Mouse (Mus musculus) intestine, embryonic 14.5 days (tissue): ENCODE measurements around the gene Stx8. TPM values are rescaled to one million over a fixed set of nuclear protein-coding genes. Genes with fewer than 3 reads are reported as not detected.

Experiments used
- ATAC-seq: fragments of 200-750 bp; cut with Nextera tagmentation; replicated peaks from 2 replicates; pipeline ENCODE4 v1.8.0; 2017; ENCODE audit warnings: low read depth, moderate number of reproducible peaks, moderate TSS enrichment, moderate library complexity; ENCODE audit not compliant: low FRiP score, low TSS enrichment
- DNase-seq: peaks from one replicate; pipeline ENCODE4 v3.0.0-alpha.2; 2018; ENCODE audit warnings: low spot score
- H3K27ac ChIP-seq: fragments of 300-500 bp; sonication (generic); 2 replicates; pipeline ENCODE4 v1.5.1; 2014; ENCODE audit warnings: low read depth, mild to moderate bottlenecking, control low read depth
- H3K27me3 ChIP-seq: fragments of 300-500 bp; sonication (generic); replicated peaks from 2 replicates; pipeline ENCODE4 v1.6.1; 2014; ENCODE audit warnings: low read length, control low read depth; ENCODE audit not compliant: control insufficient read depth, insufficient read depth
- H3K36me3 ChIP-seq: fragments of 300-500 bp; sonication (generic); 2 replicates; pipeline ENCODE4 v1.6.1; 2014; ENCODE audit warnings: low read length, control low read depth; ENCODE audit not compliant: control insufficient read depth, insufficient read depth
- H3K4me1 ChIP-seq: fragments of 300-500 bp; sonication (generic); replicated peaks from 2 replicates; pipeline ENCODE4 v1.6.1; 2014; ENCODE audit warnings: low read length, control low read depth, mixed read lengths; ENCODE audit not compliant: control insufficient read depth, insufficient read depth
- H3K4me2 ChIP-seq: fragments of 300-500 bp; sonication (generic); 2 replicates; pipeline ENCODE4 v1.6.1; 2014; ENCODE audit warnings: low read length
- H3K4me3 ChIP-seq: fragments of 300-500 bp; sonication (generic); 2 replicates; pipeline ENCODE4 v1.5.1; 2014; ENCODE audit warnings: low read depth, low read length, control low read depth, mixed read lengths
- H3K9ac ChIP-seq: fragments of 300-500 bp; sonication (generic); 2 replicates; pipeline ENCODE4 v1.6.1; 2014; ENCODE audit warnings: mild to moderate bottlenecking, low read length
- H3K9me3 ChIP-seq: fragments of 300-500 bp; sonication (generic); 2 replicates; pipeline ENCODE4 v1.6.1; 2016; ENCODE audit warnings: low read length, control low read depth; ENCODE audit not compliant: control insufficient read depth
- WGBS: fragments of 180-500 bp; shearing (Covaris S2); extraction: QIAGEN DNeasy Blood & Tissue Kit; methylation state at CpG from one replicate; pipeline ENCODE4 v1.1.7; 2014; 5-methylcytosine and 5-hydroxymethylcytosine counted together
- polyA plus RNA-seq: library from polyadenylated mRNA; unstranded; fragments of >200 nt; fragmentation: Nextera tagmentation; extraction: Ambion mirVana; gene quantifications from 2 replicates; pipeline ENCODE4 v1.2.1, GENCODE M21; 2014

The Stx8 gene
- polyA plus RNA-seq, 1 experiment from 2014 or later, result 51.3 TPM

DNA sequence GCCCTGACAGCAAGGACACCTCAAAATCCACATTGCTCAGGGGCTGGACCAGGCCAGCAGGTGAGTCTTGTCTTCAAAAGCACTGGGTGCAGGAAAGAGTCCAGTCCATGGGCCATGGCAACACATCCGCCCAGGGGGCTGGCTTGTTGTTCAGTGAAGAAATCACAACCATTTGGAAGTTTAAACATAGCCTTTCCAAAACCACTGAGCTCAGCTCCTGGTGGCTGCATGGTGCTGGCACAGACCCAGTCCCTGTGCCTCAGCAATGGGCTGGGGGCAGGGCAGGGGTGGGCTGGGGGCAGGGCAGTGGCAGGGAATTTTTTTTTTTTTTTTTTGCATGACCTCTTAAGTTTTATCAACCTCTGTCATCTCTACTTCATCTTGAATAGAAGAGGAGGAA lies 242.6 kb downstream of the Stx8 start:
- Histone ChIP-seq H3K4me1 (peaks cover 18% of the 10 kb centered on the region), H3K27ac (peak overlapping the region; percentile 66; the same call in 1 of the 2 replicates), H3K4me3 (no peak overlapping the region), H3K9me3 (no peaks in the 10 kb centered on the region), H3K9ac (no peak overlapping the region), H3K36me3 (no peaks in the 10 kb centered on the region), H3K27me3 (no peaks in the 10 kb centered on the region), H3K4me2 (no peak overlapping the region)
- WGBS, result 68% methylated on average over 1 of the region's 1 CpGs
- DNase-seq (no peak), ATAC-seq (no peak)

DNA sequence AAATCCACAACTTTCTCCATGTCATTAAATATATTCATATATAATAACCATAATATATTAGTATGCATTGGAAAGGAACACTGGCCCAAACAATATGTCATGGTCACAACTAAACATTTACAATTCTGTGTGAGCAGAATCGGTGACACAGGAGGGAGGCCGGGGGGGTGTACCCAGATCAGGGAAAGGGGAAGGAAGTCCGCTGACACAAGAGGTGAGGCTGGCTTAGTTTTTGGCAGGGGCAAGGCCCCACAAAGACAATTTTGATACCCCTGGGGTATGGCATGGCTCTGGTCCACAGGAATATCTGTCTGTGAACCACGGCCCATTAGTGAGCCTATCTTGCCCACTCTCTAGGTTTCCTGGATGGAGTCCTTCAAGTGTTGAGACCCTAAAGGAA lies 243.5 kb downstream of the Stx8 start:
- Histone ChIP-seq H3K4me2 (no peak overlapping the region), H3K9me3 (no peaks in the 10 kb centered on the region), H3K36me3 (no peaks in the 10 kb centered on the region), H3K4me3 (no peak overlapping the region), H3K9ac (no peak overlapping the region), H3K27me3 (no peaks in the 10 kb centered on the region), H3K27ac (peak overlapping the region; percentile 70), H3K4me1 (peaks cover 16% of the 10 kb centered on the region)
- DNase-seq, result no peak
- 77% methylated on average over 4 of the region's 4 CpGs for WGBS
- ATAC-seq, result no peak

DNA sequence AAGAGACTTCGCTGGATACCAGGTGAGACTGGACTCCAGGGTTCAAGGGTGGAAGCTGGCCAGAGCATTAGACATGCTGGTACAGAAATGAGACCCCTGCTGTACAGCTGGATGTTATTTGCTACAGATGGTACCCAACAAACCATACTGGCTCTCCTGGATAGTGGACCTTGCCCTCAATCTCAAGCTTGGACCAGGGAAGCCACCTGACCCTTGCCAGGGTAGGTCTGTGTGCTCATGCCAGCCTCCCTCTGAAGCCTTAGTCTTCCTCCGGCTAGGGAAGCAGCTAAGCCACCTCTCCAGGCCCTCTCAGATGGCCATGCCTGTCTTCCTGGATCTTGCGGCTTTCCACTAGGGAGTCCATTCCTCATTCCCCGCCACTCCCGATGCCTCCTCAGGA lies 244.7 kb downstream of the Stx8 start:
- Histone ChIP-seq H3K27ac (0 out of 2 replicates have a peak overlapping the region, but pooled peaks have one; percentile 70), H3K9me3 (no peaks in the 10 kb centered on the region), H3K4me3 (no peak overlapping the region), H3K36me3 (no peaks in the 10 kb centered on the region), H3K9ac (no peak overlapping the region), H3K27me3 (no peaks in the 10 kb centered on the region), H3K4me2 (no peak overlapping the region), H3K4me1 (peaks cover 21% of the 10 kb centered on the region)
- 91% methylated on average over 5 of the region's 5 CpGs for WGBS
- ATAC-seq (no peak), DNase-seq (no peak)

DNA sequence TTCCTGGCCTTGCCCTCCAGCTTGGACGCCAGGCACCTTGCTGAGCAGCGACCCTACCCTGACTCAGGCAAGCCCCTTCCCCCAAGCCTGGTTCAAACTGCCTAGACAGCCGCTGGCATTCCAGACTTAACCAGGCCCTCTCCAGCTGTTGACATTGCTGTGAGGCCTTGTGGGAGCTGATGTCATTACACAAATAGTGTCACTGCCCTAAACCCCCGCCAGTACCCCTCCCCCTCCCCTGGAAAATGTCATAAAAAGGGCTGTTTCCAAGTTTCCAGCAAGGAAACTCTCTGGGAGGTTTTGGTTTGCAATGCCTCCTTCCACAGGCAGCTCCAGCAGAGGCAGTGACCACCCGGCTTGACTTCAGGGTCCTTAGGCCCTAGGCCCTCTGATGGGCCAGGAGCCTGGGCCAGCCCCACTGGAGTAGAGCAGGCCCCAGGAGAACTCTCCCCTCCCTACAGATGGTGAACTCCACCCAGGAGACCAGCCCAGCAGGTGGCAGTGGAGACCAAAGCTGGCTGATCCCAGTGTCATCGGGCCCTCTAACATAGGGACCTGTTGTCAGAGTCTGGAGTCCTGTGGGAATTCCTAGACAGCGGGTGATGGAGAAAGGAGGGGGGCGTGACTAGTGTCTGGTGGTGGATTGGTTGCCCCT lies 246.1 kb downstream of the Stx8 start:
- WGBS, result 25% methylated on average over 8 of the region's 8 CpGs
- Histone ChIP-seq H3K4me1 (peaks cover 29% of the 10 kb centered on the region), H3K9ac (no peak overlapping the region), H3K4me3 (no peak overlapping the region), H3K4me2 (no peak overlapping the region), H3K27me3 (no peaks in the 10 kb centered on the region), H3K36me3 (no peaks in the 10 kb centered on the region), H3K27ac (0 out of 2 replicates have a peak overlapping the region, but pooled peaks have one; percentile 17), H3K9me3 (no peaks in the 10 kb centered on the region)
- ATAC-seq (peak; percentile 65), DNase-seq (peak; percentile 74)

DNA sequence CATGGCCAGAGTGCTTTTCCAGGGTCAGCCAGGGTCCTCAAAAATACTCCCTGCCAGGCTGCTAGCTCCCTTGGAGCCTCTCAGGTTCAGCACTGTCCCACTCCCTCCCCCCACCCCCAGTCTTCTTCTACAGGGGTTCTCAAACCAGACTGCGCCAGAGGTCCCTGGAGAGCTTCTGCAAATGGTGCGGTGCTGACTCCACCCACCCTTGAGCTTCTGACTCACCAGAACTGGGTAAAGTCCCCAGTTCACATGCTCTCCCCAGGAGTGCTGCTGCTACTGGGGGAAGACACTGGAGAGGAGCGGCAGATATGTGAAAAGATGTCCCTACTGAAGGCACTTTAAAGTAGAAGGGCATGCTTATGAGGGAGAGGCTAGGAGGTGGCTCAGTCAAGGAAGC lies 247.9 kb downstream of the Stx8 start:
- H3K9ac ChIP-seq, result no peak overlapping the region
- no peak overlapping the region for H3K27ac ChIP-seq
- no peak overlapping the region for H3K4me2 ChIP-seq
- peaks cover 28% of the 10 kb centered on the region for H3K4me1 ChIP-seq
- H3K36me3 ChIP-seq, result no peaks in the 10 kb centered on the region
- 72% methylated on average over 3 of the region's 3 CpGs for WGBS
- H3K9me3 ChIP-seq, result no peaks in the 10 kb centered on the region
- no peak overlapping the region for H3K4me3 ChIP-seq
- ATAC-seq (no peak), DNase-seq (no peak)
- no peaks in the 10 kb centered on the region for H3K27me3 ChIP-seq

DNA sequence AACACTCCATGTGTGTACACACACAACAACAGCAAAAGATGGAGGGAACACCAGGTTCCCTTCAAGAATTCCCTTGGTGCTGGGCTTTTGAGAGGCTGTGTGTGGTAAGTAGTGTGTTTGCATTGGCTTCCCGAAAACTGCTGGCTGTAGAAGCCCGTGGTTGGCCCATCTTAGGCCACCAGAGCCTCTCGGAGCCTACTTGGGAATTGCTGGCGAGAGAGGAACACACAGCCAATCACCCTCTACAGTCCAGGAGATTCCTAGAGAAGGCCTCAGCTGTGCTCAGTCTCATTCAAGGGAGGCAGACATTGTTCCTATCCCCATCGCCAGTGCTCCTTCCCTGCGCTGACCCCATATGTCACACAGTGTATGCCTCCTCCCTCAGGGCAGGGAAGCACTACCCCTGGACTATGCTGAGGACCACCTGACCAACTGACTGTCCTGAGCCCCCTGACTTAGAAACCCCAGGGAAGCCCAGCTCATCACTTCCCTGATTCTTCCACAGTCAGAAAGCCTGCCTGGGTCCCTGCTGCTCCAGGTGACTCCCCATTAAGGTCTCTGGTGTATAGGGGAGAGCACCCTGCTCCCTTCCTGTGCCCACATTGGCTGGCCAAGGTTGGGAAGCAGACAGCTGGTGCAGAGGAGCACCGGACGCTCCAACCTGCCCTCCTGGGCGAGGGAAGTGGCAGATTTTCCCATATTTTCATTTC lies 248.7 kb downstream of the Stx8 start:
- Histone ChIP-seq H3K9ac (no peak overlapping the region), H3K4me3 (no peak overlapping the region), H3K27ac (no peak overlapping the region), H3K9me3 (no peaks in the 10 kb centered on the region), H3K4me1 (peaks cover 26% of the 10 kb centered on the region), H3K36me3 (no peaks in the 10 kb centered on the region), H3K4me2 (no peak overlapping the region), H3K27me3 (no peaks in the 10 kb centered on the region)
- DNase-seq (no peak), ATAC-seq (no peak)
- WGBS, result 86% methylated on average over 9 of the region's 9 CpGs

DNA sequence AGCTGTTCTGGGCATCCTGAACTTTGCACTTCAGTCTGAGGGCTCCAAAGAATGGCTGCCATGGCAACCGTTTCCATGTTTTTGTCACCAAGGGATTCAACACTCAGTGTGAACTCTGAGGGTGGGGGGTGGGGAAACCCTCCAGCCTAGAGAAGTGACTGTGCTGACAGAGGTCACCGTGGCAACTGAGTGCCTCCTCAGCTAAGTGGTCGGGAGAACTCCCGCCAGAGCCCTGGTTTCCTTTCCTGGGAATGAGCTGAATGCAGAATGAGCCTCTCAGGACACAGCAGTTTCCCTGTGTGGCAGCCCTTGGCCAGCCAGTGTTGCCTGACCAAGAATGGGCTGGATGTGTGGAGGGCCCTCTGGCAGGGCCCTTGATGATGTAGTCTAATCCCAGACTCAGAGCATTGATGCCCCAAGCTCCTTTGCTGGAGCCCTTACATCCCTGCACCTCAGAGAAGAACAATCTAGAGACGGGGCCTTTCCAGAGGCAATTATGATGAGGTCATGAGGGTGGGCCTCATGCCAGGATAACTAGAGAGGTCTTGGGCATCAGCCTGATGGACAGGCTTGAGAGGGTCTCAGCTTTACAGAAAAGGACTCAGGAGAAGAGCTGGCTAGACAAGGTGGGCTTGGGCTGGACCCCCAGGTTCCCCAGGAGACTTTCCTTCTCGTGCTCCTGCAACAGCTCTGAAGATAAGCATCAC lies 249.4 kb downstream of the Stx8 start:
- Histone ChIP-seq H3K4me3 (no peak overlapping the region), H3K36me3 (no peaks in the 10 kb centered on the region), H3K9ac (no peak overlapping the region), H3K4me2 (no peak overlapping the region), H3K4me1 (peaks cover 26% of the 10 kb centered on the region), H3K27me3 (no peaks in the 10 kb centered on the region), H3K27ac (0 out of 2 replicates have a peak overlapping the region, but pooled peaks have one; percentile 3), H3K9me3 (no peaks in the 10 kb centered on the region)
- DNase-seq (no peak), ATAC-seq (no peak)
- WGBS, result 38% methylated on average over 6 of the region's 6 CpGs

DNA sequence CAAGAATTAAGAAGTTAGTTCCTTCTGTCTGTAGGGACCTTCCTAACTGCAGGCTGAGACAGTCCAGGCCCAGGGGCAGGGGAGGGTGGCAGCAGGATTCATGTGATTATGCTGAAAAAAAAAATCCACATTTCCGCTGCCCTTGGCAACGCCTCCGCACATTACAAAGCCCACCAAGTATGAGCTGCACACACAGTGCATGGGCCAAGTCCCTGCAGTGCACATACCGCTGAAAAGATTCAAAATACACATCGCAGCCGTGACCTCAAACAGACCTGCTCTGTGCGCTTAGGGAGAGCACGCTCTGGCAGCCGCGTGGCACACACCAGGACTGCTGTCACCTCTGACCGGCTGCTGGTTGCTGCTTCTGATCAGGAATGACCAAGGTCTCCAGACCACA lies 250.0 kb downstream of the Stx8 start:
- ATAC-seq, result no peak
- Histone ChIP-seq H3K4me3 (no peak overlapping the region), H3K36me3 (no peaks in the 10 kb centered on the region), H3K4me2 (no peak overlapping the region), H3K4me1 (peaks cover 26% of the 10 kb centered on the region), H3K27me3 (no peaks in the 10 kb centered on the region), H3K9me3 (no peaks in the 10 kb centered on the region), H3K9ac (no peak overlapping the region), H3K27ac (no peak overlapping the region)
- 54% methylated on average over 11 of the region's 11 CpGs for WGBS
- DNase-seq, result no peak
